Mouse (Mus musculus): ENCODE results near the gene Epha1. TPM values are rescaled to one million over a fixed set of nuclear protein-coding genes. Genes with fewer than 3 reads are reported as not detected.

Gene Epha1
- polyA plus RNA-seq, 1 experiment = not detected

DNA sequence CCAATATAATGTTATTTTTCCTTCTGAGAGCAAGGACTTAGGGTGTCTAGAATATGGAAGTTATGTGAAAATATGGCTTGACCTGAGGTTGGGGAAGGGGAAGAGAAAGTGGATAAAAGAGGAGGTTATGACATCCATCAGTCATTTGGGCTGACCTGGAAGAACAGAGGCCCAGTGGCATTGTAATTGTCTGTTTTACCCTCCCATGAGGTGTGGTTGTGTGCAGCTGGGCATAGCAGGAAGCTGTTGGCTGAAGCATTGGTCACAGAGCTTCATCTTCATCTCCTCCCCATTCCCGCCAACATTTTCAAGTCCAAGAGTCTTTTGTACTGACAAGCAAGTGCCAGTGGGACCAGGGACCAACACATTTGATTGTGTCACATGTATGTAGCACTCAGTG is 28.8 kb downstream of the Epha1 start:
- Histone ChIP-seq H3K27ac (ENCODE audit: insufficient read depth, low read depth, low read length) (no peak overlapping the region), H3K4me1 (ENCODE audit: control insufficient read depth, insufficient read depth, low read length) (peaks cover 6% of the 10 kb centered on the region; the same call in 1 of the 2 replicates), H3K4me3 (ENCODE audit: insufficient read depth, low read depth, low read length) (no peak overlapping the region)
- TF ChIP-seq CTCF (IDR thresholded peaks at IDR 0.05; ENCODE audit: insufficient read depth, low read depth, low read length) = no peak
- WGBS = 97% methylated on average over 1 of the region's 1 CpGs

DNA sequence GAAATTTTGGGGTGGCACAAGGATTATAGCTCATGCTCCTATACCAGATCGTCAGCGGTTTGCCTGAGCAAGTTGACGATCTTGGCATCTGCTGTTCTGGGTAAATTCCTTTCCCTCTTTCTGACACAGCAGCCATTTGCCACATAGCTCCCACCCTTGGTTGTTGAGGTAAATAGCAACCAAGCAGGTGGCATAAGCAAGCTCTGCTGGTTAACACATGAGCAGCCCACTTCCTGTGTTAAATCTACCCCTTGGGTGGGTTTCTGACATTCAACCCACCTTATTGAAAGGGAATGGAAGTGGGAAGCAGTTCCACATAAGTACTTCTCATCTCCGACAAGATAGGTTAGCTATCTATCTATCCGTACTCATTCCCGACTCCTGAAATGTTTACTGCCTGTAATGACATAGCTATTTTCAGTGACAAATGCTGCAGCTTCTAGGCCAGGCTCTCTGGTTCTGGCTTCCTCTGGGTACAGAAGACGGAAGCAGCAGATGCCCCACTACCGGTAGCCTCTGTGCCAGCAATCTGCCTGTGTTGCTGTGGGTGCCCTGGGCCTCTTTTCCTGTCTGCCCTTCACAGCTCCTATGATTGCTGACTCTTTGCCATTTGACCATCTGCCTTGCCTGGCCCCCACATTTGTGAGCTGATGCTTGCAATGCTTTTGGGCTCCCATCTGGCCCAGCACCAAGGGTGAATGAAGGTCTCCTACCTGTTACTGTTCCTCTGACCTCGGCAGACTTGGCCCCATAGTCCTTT is 29.5 kb downstream of the Epha1 start:
- WGBS = 82% methylated on average over 9 of the region's 9 CpGs
- peaks cover 4% of the 10 kb centered on the region; the same call in 1 of the 2 replicates for H3K4me1 ChIP-seq (ENCODE audit: control insufficient read depth, insufficient read depth, low read length)
- no peak overlapping the region for H3K4me3 ChIP-seq (ENCODE audit: insufficient read depth, low read depth, low read length)
- no peak for TF ChIP-seq POLR2A (IDR thresholded peaks at IDR 0.05; ENCODE audit: insufficient read depth, low read depth, low read length)
- TF ChIP-seq CTCF (IDR thresholded peaks at IDR 0.05; ENCODE audit: insufficient read depth, low read depth, low read length) = no peak
- no peak overlapping the region for H3K27ac ChIP-seq (ENCODE audit: insufficient read depth, low read depth, low read length)

DNA sequence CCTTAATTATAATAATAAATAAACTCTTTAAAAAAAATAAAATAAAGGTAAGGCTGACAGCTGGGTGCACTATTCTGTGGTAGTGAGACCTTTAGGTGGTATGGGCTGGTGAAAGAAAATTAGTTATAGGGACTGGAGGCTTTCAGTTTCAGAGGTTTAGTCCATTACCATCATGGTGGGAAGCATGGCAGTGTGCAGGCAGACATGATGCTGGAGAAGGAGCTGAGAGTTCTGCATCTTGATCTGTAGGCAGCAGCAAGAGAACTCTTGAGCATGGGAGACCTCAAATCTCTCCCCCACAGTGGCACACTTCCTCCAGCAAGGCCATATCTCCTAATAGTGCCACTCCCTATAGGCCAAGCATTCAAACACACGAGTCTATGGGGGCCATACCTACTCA is 30.9 kb downstream of the Epha1 start:
- TF ChIP-seq CTCF (IDR thresholded peaks at IDR 0.05; ENCODE audit: insufficient read depth, low read depth, low read length) = no peak
- TF ChIP-seq POLR2A (IDR thresholded peaks at IDR 0.05; ENCODE audit: insufficient read depth, low read depth, low read length) = no peak
- H3K27ac ChIP-seq (ENCODE audit: insufficient read depth, low read depth, low read length) = no peak overlapping the region
- H3K4me1 ChIP-seq (ENCODE audit: control insufficient read depth, insufficient read depth, low read length) = peaks cover 3% of the 10 kb centered on the region; the same call in 1 of the 2 replicates
- no peak overlapping the region for H3K4me3 ChIP-seq (ENCODE audit: insufficient read depth, low read depth, low read length)
- 78% methylated on average over 1 of the region's 1 CpGs for WGBS

DNA sequence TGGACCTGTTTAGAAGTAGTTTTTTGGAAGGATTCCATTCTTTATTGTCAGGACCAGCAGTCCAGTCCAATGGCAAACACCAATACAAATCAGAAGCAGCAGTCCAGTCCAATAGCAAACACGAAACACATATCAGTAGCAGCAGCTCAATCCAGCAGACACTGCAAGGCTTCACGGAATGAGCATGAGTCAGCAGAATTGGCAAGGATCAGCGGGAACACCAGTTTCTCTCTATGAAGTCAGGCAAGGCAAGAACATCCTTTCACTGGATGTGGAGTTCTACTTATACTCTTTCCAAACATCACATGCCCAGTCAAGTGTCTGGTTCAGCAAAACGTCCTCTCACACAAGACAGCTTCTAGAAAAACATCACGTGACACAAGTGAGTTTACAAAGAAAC is 33.1 kb downstream of the Epha1 start:
- no peak overlapping the region for H3K27ac ChIP-seq (ENCODE audit: insufficient read depth, low read depth, low read length)
- H3K4me3 ChIP-seq (ENCODE audit: insufficient read depth, low read depth, low read length) = no peak overlapping the region
- peaks cover 3% of the 10 kb centered on the region; the same call in 1 of the 2 replicates for H3K4me1 ChIP-seq (ENCODE audit: control insufficient read depth, insufficient read depth, low read length)
- 62% methylated on average over 5 of the region's 5 CpGs for WGBS
- TF ChIP-seq POLR2A (IDR thresholded peaks at IDR 0.05; ENCODE audit: insufficient read depth, low read depth, low read length) (no peak), CTCF (IDR thresholded peaks at IDR 0.05; ENCODE audit: insufficient read depth, low read depth, low read length) (no peak)

DNA sequence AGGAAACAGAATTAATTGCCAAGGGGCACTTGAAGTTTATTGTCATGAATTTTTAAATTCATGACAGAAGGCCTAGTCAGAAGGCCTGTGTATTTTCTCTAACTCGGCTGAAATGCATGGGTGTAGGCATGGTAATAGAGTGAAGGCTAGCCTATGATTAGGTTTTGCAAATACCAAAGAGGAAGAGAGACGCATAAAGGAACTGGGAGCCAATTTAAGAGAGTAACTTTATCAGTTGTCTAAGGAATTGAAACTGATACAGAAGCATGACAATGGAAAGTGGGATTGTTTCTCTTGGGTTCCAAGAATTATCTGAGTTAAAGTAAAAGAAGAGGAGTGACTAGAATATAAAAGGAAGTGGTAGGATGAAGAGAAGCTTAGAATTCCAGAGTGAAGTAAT is 33.9 kb downstream of the Epha1 start:
- H3K4me1 ChIP-seq (ENCODE audit: control insufficient read depth, insufficient read depth, low read length) = peaks cover 3% of the 10 kb centered on the region; the same call in 1 of the 2 replicates
- TF ChIP-seq CTCF (IDR thresholded peaks at IDR 0.05; ENCODE audit: insufficient read depth, low read depth, low read length) (no peak), POLR2A (IDR thresholded peaks at IDR 0.05; ENCODE audit: insufficient read depth, low read depth, low read length) (no peak)
- WGBS = 94% methylated on average over 2 of the region's 2 CpGs
- no peak overlapping the region for H3K4me3 ChIP-seq (ENCODE audit: insufficient read depth, low read depth, low read length)
- no peak overlapping the region for H3K27ac ChIP-seq (ENCODE audit: insufficient read depth, low read depth, low read length)

DNA sequence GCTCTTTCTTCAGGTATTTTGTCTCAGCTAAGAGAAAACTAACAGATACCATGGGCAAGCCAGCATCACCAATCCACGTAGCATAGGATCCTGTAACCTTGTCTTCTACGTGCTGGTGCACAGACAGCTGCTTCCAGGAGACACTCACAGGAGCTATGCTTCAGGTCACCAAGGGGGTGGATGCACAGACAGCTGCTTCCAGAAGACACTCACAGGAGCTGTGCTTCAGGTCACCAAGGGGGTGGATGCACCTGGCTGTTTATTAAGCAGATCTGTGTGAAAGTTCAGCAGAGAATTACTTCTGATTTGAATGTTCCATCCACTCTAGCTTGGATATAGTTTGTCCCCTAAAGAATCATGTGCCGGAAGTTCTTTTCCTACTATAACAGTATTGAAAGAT is 42.1 kb downstream of the Epha1 start:
- H3K4me3 ChIP-seq (ENCODE audit: insufficient read depth, low read depth, low read length) = no peak overlapping the region
- 94% methylated on average over 3 of the region's 3 CpGs for WGBS
- no peaks in the 10 kb centered on the region for H3K4me1 ChIP-seq (ENCODE audit: control insufficient read depth, insufficient read depth, low read length)
- no peak for TF ChIP-seq CTCF (IDR thresholded peaks at IDR 0.05; ENCODE audit: insufficient read depth, low read depth, low read length)
- no peak for TF ChIP-seq POLR2A (IDR thresholded peaks at IDR 0.05; ENCODE audit: insufficient read depth, low read depth, low read length)
- H3K27ac ChIP-seq (ENCODE audit: insufficient read depth, low read depth, low read length) = no peak overlapping the region

DNA sequence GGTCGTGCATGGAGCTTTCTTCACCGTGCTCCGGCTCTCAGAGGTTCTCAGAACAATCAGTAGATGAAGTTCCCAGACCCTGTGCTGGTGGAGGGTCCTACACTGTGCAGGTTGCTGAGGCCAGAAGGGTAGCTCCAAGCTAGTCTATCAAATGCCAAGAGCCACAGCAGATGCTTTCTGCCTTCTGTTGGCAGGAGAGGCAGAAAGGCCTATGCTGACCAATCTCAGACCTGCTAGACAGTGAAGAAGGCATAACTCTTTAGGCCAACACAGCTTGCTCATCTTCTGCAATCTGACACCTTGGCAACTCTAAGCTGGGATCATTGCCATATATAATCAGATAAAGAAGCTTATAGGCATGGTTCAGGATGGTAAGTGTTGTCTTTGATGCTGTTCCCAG is 42.9 kb downstream of the Epha1 start:
- H3K4me1 ChIP-seq (ENCODE audit: control insufficient read depth, insufficient read depth, low read length) = no peaks in the 10 kb centered on the region
- H3K4me3 ChIP-seq (ENCODE audit: insufficient read depth, low read depth, low read length) = no peak overlapping the region
- 85% methylated on average over 3 of the region's 3 CpGs for WGBS
- no peak overlapping the region for H3K27ac ChIP-seq (ENCODE audit: insufficient read depth, low read depth, low read length)
- TF ChIP-seq POLR2A (IDR thresholded peaks at IDR 0.05; ENCODE audit: insufficient read depth, low read depth, low read length) = no peak
- TF ChIP-seq CTCF (IDR thresholded peaks at IDR 0.05; ENCODE audit: insufficient read depth, low read depth, low read length) = no peak

DNA sequence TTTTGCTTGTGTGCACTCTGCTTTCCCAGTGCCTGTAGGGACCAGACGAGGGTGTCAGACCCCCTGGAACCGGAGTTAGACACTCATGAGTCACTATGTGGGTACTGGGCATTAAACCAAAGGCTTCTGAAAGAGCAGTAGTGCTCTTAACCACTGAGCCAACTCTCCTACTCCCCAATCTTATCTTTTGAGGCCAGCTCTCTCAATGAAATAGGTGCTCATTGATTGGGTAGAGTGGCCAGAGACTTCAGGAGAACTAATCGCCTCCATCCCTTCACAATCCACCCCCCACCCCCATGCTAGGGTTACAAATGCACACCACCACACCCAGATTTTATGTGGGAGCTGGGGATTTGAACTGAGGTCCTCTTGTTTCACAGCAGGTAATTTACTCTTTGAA is 44.3 kb downstream of the Epha1 start:
- TF ChIP-seq CTCF (IDR thresholded peaks at IDR 0.05; ENCODE audit: insufficient read depth, low read depth, low read length) (no peak), POLR2A (IDR thresholded peaks at IDR 0.05; ENCODE audit: insufficient read depth, low read depth, low read length) (no peak)
- H3K27ac ChIP-seq (ENCODE audit: insufficient read depth, low read depth, low read length) = no peak overlapping the region
- no peaks in the 10 kb centered on the region for H3K4me1 ChIP-seq (ENCODE audit: control insufficient read depth, insufficient read depth, low read length)
- 80% methylated on average over 3 of the region's 3 CpGs for WGBS
- H3K4me3 ChIP-seq (ENCODE audit: insufficient read depth, low read depth, low read length) = no peak overlapping the region

DNA sequence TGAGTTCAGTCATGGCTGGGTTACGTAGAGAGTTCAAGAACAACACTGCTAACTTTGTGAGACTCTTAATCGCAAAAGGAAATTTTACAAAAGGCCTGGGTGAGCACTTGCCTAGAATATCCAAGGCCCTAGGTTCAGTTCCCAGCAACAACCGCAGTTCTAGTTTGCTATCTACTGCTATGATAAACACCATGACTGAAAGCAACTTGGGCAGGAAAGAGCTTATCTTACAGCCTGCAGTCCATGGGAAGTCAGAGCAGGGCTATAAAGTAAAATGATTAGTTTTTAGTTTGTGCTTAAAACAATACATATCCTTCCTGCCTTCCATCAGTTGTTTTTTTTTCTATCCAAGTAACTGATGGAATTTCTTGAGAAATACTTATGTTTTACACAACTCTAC is 46.6 kb downstream of the Epha1 start:
- peaks cover 9% of the 10 kb centered on the region for H3K4me1 ChIP-seq (ENCODE audit: control insufficient read depth, insufficient read depth, low read length)
- TF ChIP-seq POLR2A (IDR thresholded peaks at IDR 0.05; ENCODE audit: insufficient read depth, low read depth, low read length) = no peak
- no peak for TF ChIP-seq CTCF (IDR thresholded peaks at IDR 0.05; ENCODE audit: insufficient read depth, low read depth, low read length)
- H3K27ac ChIP-seq (ENCODE audit: insufficient read depth, low read depth, low read length) = no peak overlapping the region
- no peak overlapping the region for H3K4me3 ChIP-seq (ENCODE audit: insufficient read depth, low read depth, low read length)
- WGBS = 92% methylated on average over 3 of the region's 3 CpGs
